Mouse (Mus musculus): Measurements from ENCODE around the gene Car5a.

Car5a gene

DNA sequence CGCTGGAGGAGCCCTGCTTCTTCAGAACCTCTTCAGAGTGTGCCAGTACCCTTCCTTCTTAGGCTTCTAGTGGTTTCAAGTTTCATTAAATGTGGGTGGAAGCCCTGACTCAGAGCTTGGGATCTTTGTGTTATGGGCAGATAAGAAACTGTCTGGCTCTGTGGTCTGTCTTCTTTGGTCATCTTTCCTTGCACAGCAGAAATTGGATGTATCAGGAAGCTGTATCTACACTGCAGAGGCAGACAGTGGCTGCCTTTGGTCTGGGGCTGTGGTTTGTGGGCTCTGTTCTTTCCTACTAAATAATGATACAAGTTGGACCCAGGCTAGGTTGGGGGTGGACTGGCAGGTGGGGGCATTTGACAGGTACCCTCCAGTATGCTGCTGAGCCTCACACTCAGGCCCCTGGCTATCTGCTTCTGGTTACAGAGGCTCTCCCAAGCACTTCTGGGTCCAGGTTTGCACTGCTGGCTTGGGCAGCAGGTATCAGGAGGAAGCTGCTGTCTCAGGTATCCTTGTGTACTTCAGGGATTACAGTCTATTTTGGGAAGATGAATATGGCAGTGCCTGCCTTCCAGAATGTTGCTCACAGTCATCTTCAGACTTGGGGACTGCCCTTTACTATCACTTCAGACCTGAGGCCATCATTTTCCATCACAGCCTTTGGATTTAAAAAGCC is 11.3 kb upstream of the Car5a start:
- in situ Hi-C loops (cut with MboI; ENCODE audit: low sequenced_read_pairs): no loop called here

DNA sequence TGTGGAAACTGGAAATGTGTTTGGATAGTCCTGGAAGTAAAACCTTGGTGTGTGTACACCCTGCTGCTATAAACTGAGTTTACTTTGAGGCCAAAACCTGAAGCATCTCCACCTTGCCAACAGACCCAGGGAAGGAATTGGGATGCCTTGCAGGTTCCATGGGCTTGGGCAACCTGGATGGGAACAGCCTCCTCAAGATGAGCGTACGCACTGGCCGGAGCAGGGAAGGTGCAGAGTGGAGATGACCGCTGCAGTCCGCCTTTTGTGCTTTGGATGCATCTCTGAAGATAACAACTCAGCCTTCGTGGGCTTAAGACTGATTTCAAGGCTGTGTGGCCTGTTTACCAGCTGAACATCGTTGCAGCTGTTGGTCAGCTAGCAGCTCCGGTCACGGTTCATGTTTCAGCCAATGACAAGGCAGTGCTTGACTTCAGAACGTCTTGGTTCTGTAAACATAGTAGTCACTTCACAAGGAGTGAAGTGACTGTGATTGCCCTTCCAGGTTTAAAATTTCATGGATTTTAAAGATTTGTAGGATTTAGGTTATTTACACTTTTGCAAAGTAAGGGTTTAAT is 10.4 kb upstream of the Car5a start:
- in situ Hi-C loops (cut with MboI; ENCODE audit: low sequenced_read_pairs): no loop called here

- in situ Hi-C loops (cut with MboI; ENCODE audit: low sequenced_read_pairs): no loop called here
Observed at GRCm38 (mm10) chr8:121953821-121954545, 9.3 kb upstream of the Car5a start.

- in situ Hi-C loops (cut with MboI; ENCODE audit: low sequenced_read_pairs): no loop called here
Observed at GRCm38 (mm10) chr8:121952800-121953199, 8.1 kb upstream of the Car5a start.

DNA sequence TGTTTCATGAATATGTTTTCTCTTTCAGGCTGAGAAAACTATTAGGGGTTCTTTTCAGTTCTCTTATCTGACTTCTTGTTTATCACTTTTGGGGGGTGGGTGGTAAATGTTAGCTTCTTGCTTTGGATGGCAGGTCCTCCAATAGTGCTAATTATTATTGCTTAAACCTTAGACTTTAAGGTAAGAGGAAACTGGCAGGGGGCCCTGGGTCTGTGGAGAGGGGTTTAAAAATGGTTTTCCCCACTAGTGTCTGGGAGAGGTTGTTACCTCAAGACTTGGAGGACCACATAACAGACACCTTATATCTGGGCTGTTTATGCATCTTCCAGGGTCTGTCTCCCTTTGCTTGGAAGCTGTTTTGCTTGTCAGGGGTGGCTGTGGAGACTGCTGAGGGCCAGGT is 7.4 kb upstream of the Car5a start:
- in situ Hi-C loops (cut with MboI; ENCODE audit: low sequenced_read_pairs): no loop called here

GRCm38 (mm10) chr8:121951656-121952009 is 6.9 kb upstream of the Car5a start:
- in situ Hi-C loops (cut with MboI; ENCODE audit: low sequenced_read_pairs): no loop called here

- in situ Hi-C loops (cut with MboI; ENCODE audit: low sequenced_read_pairs): no loop called here
Observed at GRCm38 (mm10) chr8:121950749-121951655, 6.3 kb upstream of the Car5a start.

DNA sequence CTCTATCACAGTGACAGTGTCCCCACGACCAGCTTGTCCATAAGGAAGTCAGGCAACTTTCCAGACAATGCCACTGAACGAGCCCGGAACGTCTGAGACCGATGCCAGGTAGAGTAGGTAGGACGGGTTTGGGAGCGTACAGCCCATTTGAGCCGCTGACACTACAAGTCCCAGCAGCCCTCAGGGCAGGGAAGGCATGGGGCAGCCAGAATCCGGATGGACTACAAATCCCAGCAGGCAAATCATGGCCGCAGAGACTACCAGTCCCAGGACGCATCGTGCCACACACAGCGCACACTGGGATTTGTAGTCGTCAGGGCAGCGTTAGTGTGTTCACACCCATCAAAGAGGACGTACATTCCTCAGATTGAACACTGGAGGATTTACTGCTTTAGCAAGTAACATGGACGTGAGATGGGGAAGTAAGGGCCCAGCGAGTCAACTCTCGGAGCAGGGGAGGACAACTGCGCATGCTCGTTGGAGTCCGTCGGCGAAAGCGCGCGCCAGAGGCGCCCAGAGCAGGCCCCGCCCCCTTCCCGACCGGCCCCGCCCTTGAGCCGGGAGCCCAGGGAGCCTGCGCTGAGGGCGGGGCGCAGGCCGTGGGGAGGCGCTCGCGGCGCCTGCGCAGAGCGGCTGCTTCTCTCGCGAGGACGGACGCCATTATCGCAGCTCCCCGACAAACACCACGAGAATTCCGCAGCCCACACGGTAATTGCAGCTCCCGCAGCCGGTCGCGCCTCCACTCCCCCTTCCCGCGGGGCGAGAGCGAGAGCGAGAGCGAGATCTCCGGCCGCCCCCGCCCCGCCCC is 5.4 kb upstream of the Car5a start:
- in situ Hi-C loops (cut with MboI; ENCODE audit: low sequenced_read_pairs): loop anchor here (25.0 kb wide), 1 partner anchor 363 kb away; the partner anchor contains the start of genes Fbxo31 and Map1lc3b

DNA sequence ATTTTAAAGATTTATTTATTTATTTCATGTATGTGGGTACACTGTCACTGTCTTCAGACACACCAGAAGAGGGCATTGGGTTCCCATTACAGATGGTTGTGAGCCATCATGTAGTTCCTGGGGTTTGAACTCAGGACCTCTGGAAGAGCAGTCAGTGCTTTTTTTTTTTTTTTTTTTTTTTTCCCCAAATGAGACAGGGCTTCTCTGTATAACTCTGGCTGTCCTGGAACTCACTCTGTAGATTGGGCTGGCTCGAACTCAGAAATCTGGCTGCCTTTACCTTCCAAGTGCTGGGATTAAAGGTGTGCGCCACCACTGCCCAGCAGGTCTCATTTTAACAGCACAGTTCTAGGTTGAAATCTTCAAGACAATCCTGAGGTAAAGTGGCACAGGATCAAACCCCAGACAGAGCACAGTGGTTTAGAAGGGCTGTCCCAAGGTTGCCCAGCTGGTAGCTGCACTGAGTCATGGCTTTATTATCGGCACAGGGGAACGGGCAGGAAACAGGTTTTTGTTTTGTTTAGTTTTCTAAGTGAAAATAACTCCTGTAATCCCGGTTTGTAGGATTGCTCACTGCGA is 4.6 kb upstream of the Car5a start, which contains the start of gene Banp:
TSS of gene Banp (plus strand) at position 529 of the 579 bp plus-strand sequence.
- in situ Hi-C loops (cut with MboI; ENCODE audit: low sequenced_read_pairs): loop anchor here (25.0 kb wide), 1 partner anchor 362 kb away; the partner anchor contains the start of genes Fbxo31 and Map1lc3b

DNA sequence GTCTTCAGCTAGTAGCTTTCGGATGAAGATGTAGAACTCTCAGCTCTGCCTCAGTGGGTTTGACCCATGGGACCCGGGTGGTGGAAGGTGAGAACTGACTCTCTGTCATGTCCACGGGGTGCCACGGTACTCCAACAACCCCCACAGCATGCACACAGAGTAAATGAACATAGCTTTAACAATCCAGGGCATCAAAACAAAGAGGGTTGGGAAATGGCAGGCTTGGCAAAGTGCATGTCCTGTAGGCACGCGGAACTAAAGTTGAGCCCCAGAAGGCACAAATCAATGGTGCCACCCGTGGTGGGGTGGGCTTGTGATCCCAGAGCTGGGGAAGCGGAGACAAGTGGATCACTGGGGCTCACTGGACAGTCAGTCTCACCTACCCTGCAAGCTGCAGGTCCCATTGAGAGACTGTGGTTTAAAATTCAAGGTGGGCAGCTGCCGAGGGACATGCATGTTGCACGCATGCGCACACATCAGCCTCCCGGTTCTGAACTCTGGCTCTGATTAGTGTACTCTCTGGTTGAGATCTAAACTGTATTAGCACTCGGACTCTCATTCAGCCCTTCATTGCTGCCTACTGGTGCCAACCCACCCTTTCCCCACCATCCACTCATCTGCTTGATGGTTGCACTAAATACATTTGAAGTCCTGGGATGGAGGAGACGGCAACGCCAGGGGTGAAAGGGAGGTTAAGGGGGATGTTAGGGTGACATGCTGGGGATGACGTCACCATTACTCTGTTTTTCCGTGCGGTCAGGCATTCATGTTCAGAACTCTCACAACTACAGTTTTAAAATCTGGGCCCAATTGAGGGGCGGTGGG is 3.8 kb upstream of the Car5a start:
- in situ Hi-C loops (cut with MboI; ENCODE audit: low sequenced_read_pairs): loop anchor here (25.0 kb wide), 1 partner anchor 361 kb away; the partner anchor contains the start of genes Fbxo31 and Map1lc3b

DNA sequence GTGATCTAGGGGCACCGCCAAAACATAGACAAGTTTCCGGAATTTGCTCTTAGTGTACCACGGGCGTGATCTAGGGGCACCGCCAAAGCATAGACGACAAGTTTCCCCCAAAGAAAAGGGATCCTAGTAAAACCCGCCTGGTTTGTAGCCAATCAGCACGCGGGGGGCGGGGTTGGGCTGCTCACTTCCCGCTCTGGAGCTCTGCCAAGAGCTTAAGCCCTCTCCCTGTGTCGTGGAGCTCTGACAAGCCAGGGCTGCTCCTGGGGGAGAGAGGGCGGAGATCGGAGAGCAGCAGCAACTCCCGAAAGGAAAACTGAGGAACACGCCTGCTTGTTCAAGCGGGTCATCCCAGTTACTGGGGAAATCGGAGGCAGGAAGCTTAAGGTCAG is 3.0 kb upstream of the Car5a start:
- in situ Hi-C loops (cut with MboI; ENCODE audit: low sequenced_read_pairs): loop anchor here (25.0 kb wide), 1 partner anchor 360 kb away; the partner anchor contains the start of genes Fbxo31 and Map1lc3b

DNA sequence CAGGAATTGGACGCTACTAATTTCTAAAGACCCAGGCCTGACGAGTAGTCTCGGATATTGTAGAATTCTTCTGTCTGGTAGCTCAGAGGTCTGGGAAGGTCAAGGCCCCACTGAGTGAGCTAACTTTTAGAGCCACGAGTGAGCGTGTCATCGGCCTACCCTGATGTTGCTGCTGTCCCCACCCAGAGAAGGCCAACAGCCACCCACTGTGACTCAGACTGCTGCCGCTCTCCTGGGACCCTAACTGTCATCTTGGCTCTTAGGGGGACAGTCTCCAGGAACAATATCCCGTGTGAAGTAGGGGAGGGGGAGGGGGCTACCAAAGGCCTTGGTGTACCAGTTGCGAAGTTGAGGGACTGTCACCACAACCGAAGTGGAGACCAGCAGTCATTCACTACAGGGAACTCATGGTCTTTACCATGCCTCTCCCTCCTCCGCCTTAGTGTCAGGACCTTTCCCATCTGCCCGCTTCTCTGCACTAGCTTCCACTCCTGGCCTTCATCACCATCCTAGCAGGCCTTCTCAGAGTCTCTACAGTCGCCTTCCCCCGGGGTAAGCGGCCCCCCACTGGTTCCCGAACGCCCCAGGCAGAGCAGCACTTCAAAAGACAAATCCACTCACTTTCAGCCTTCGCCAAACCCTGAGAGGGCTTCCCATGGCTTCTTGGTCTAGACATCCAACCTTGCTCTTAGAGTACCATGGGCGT is 2.5 kb upstream of the Car5a start:
- in situ Hi-C loops (cut with MboI; ENCODE audit: low sequenced_read_pairs): loop anchor here (25.0 kb wide), 1 partner anchor 360 kb away; the partner anchor contains the start of genes Fbxo31 and Map1lc3b

DNA sequence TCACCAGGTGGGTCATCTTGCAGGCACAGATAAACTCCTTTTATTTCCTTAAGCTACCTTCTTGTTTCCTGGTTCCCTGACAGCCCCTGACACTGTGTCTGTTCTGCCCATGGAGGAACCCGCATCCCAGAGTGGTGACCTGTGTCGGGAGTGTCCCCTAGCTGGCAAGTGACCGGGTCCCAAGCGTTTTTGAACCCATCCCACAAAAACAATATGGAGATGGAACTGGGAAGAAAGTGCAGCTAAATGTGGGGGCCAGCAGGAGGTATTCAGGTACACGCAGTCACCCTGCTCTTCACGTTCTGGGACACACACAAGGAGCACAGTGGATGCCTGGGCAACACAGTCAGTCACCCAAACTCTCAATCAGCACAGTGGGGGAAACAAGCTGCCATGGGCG is 1.6 kb upstream of the Car5a start:
- in situ Hi-C loops (cut with MboI; ENCODE audit: low sequenced_read_pairs): loop anchor here (25.0 kb wide), 1 partner anchor 359 kb away; the partner anchor contains the start of genes Fbxo31 and Map1lc3b

GRCm38 (mm10) chr8:121943716-121944115 is 988 bp downstream of the Car5a start:
- in situ Hi-C loops (cut with MboI; ENCODE audit: low sequenced_read_pairs): loop anchor here (25.0 kb wide), 1 partner anchor 356 kb away; the partner anchor contains the start of genes Fbxo31 and Map1lc3b

- in situ Hi-C loops (cut with MboI; ENCODE audit: low sequenced_read_pairs): loop anchor here (25.0 kb wide), 1 partner anchor 356 kb away; the partner anchor contains the start of genes Fbxo31 and Map1lc3b
Observed at GRCm38 (mm10) chr8:121943057-121943540, 1.6 kb downstream of the Car5a start.

GRCm38 (mm10) chr8:121938732-121939131 is 6.0 kb downstream of the Car5a start:
- in situ Hi-C loops (cut with MboI; ENCODE audit: low sequenced_read_pairs): loop anchor here (25.0 kb wide), 1 partner anchor 351 kb away; the partner anchor contains the start of genes Fbxo31 and Map1lc3b

DNA sequence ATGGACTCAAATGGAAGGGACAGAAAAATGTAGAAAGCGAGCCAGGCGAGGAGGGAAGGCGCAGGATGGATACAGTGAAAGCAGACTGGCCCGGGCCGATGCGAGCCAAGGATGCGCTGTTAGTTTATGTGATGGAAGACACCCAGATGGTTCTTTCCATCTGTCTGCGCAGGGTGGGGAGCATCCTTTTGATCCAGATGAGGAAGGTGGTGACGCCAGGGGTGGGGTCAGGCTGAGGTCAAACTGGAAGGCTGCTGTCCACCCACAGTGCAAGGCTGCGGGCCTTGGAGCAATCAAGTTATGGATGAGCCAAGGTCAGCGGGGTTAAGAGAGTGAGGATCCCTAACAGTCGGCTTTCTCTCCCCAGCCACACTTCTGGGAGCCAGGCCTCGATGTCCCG is 8.3 kb downstream of the Car5a start:
- in situ Hi-C loops (cut with MboI; ENCODE audit: low sequenced_read_pairs): loop anchor here (25.0 kb wide), 1 partner anchor 349 kb away; the partner anchor contains the start of genes Fbxo31 and Map1lc3b
